Mouse (Mus musculus) adrenal gland, adult 18-20 months (tissue): ENCODE results near the gene Siglecg. TPM values are rescaled to one million over a fixed set of nuclear protein-coding genes. Genes with fewer than 3 reads are reported as not detected.
"Not testable (repeated sequence)": the region's sequence is repeated elsewhere in the genome, so short reads cannot be mapped to it uniquely, and the experiment has no call there.

Experiments used
- DNase-seq, 2 experiments: peaks; one replicate each; pipeline ENCODE4 v3.0.0; 2021 to 2022; ENCODE audit warnings: low spot score in 2 of 2
- long read RNA-seq, 2 experiments: library from polyadenylated mRNA; stranded (forward); transcript quantifications; one replicate each; pipeline ENCODE4 v2.0.0; 2021
- total RNA-seq, 2 experiments: library from RNA; stranded (reverse); gene quantifications; 1 replicate in 1 of 2; 2 replicates in 1 of 2; pipeline ENCODE4 v1.2.3; 2021

Gene Siglecg
- total RNA-seq: under 1 TPM; 0.46 to 0.54 TPM
- long read RNA-seq, experiment 1: 0 reads
- long read RNA-seq, experiment 2: 0 reads

DNA sequence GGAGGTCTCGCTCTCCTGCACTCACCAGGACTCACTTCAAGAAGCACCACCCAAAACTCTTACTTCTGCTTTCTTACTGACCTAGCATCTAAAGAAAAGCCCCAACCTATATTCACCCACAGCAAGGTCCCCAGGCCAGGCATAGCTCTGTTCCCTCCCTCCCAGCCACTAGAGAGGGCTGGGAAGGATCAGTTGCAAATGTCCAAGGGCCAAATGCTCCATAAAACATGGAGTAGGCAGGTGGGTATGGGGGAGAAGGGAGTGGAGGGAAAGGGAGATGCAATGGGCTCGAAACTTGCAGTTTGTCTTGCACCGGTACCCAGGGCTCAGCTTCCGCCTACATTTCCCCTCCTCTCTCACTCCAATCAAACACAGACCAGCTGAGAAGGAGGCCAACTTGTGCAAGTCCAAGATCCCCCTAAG, at the start of gene Siglecg:
Siglecg (plus strand) TSS at position 74 of the 423 bp plus-strand sequence.
- DNase-seq: no peak

DNA sequence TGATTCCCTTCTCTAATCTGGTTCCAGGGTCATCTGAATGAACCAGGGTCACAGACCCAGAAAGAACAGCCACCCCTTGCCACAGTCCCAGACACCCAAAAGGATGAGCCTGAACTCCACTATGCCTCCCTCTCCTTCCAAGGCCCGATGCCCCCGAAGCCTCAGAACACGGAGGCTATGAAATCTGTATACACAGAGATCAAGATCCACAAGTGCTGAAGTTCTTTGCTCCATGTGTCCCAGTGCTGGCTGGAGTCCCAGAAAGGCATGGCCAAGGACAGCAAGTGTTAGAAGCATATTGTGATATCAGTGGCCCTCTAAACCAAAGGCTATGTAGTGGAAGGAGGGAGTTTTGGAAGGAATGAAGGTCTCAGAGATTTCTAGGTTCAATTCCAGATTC, 49.4 kb upstream of the Siglecg start:
- peak in 1 of 2 experiments; percentile 22 for DNase-seq

DNA sequence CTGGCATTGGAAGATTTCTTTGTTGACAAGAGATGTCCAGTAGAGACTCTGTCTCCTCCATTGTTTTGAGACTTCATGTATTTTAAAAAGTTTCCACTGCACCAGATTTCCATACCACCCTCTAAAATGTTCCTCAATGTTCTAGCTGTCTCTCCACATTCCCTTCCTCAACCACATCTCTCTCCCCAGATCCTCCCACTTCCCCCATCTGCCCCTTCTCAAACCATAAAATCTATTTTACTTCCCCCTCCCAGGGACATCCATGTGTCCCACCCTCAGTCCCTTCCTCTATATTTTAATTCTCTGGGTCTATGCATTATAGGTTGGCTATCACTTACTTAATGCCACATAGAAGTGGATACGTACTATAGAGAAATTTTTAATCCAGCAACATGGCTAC, 46.6 kb upstream of the Siglecg start:
- DNase-seq: no peak

DNA sequence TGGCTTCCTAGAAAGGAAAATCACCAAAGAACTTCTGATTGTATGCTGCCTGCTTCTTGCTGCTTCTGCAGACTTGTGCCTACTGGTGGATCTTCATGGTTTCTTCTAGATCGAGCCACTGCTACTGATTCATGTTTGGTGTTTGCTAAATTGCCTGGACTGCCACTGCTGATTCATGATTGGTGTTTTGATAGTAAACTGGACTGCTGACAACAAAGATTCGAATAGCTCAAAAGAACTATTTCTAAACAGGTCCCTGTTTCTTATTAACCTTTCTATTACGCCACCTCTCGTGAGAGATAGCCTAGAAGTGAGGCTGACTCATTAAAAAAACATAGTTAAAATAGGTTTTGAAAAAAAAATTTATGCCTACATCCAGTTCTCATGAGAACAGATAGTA, 46.0 kb upstream of the Siglecg start:
- DNase-seq: no peak

DNA sequence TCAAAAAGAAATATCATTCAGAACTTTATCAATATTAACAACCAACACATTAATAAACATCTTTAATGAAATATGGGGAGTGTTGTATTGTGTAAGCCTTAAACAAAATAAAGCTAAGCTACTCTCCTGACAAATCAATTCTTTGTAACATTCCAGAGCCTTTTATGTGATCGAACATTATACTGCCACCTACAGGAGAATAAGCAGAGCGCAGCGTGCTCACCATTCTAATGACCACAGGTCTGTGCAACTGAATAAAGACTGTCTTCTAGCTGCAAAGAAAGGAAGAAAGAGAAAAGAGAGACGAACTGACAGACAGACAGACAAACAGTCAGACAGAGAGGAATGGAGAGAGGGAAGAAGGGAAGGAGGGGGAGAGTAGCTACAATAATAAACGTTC, 29.8 kb upstream of the Siglecg start:
- peak; percentile 22 to 25 for DNase-seq

DNA sequence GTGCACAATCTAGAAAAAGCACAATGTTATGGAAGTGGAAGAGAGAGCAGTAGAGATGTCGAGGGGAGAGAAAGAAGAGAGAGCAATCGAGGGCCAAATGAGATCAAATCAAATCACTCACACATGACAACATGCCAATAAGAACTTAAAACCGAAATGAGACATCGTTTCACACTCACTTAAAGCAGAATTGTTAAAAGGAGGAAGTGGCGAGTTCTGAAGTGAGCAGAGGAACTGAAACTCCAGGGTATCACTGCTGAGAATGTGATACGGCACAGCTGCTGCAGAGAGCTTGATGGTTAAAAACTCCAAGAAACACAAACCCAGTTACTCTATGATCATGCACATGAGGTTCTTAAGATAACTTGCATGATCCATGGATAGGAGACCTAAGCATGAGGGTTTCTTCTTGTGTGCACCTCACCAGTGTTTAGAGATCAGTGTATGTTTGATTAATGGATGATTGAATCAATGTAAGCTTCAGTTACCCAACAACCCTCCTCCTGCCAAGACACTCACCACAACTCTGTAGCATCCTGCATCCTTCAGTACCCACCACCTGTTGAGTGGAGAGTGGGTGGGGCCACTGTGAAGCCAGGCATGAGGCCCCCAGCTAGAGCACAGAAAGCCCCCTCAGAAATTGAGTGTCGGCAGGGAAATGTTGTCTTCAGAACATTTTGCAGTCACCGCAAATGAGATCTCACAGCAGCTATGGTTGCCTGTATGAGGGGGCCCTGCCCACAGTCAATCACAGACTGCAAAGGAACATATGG, 15.5 kb upstream of the Siglecg start:
- no peak for DNase-seq

DNA sequence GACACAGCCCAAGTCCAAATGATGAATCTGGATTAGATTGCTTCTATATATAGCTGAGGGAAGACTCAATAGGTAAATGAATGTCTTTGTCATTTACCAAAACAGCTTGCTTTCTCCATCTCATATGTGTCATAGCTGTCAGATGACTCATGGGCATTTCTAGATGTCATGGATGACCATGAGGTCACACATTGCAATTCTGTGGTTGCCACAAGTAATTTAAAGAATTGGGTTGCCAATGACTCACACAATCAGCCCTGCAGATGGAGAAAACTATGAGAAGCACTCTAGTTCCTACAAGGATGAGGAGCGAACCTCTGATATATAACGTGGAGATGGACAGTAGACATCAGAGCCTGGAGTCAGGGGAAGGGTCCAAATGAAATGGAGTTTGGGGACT, 8.5 kb upstream of the Siglecg start:
- no peak for DNase-seq

DNA sequence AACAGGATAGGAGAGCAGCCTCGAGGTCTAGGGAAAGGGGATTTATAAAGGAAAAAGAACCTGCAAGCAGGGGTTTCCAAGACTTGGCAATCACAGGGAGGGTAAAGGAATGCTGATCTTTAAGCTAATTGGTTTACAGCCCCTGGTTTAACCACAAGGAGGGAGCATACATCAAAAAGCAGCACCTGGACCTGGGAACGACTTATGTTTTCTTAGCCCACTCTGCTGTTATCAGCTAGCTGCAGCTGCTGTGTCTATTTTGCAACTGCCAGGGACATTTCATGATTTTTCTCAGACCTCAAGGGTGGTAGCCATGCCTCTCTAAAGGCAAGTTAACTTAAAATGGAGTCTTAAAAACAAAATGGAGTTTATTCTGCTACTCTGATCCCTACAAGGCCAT, 5.3 kb upstream of the Siglecg start:
- DNase-seq: no peak

DNA sequence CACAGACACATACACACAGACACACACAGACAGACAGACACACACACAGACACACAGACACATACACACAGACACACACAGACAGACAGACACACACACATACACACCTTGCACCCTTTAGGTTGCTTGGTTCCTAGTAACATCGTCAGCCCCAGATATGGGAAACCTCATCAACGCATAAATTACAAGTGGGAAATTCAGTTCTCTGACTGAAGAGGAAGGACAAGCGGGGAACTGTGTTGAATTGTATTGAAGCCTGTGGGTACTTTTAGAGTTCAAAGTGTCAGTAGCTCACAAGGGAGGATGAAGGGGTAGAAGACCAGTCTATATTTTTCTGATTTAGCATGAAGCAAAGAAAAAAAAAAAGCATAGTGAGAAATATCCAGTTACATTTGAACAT, 431 bp upstream of the Siglecg start:
- no peak for DNase-seq

DNA sequence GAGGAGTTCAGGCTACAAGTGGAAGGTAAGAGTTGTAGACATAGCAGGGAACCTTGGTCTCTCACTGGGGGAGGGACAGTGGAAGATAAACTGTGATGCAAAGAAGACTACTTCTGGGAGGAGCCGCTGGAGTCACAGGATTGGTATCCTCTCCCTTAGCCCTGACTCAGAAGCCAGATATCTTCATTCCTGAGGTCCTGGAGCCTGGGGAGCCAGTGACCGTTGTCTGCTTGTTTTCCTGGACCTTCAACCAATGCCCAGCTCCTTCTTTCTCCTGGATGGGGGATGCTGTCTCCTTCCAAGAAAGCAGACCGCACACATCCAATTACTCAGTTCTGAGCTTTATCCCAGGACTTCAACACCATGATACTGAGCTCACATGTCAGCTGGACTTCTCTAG, 1.1 kb downstream of the Siglecg start:
- DNase-seq: no peak

DNA sequence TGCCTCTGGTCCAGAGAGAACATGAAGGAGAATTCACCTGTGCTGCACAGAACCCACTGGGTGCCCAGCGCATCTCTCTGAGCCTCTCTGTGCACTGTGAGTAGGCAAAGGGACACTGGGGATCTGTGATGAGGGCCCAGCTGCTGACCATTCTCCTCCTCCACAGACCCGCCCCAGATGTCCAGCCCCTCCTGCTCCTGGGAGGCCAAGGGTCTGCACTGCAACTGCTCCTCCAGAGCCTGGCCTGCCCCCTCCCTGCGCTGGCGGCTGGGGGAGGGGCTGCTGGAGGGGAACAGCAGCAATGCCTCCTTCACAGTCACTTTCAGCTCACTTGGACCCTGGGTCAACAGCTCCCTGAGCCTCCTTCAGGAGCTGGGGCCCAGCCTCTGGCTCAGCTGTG, 3.7 kb downstream of the Siglecg start:
- not testable (repeated sequence) for DNase-seq

DNA sequence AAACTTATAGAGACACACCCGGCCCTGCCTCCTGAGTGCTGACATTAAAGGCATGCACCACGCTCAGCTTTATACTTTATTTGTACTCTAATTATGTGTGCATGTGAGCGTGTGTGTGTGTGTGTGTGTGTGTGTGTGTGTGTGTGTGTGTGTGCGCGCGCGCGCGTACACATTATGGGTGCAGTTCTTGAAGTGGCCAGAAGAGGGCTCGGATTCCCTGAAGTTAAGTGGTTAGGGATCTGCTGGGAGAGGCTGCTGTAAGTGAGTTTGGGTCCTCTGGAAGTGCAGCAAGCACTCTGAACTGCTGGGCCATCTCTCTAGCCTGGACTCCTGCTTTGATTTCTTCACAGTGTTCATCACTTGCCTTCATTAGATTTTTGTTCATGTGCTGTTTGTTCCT, 9.3 kb downstream of the Siglecg start:
- no peak for DNase-seq

DNA sequence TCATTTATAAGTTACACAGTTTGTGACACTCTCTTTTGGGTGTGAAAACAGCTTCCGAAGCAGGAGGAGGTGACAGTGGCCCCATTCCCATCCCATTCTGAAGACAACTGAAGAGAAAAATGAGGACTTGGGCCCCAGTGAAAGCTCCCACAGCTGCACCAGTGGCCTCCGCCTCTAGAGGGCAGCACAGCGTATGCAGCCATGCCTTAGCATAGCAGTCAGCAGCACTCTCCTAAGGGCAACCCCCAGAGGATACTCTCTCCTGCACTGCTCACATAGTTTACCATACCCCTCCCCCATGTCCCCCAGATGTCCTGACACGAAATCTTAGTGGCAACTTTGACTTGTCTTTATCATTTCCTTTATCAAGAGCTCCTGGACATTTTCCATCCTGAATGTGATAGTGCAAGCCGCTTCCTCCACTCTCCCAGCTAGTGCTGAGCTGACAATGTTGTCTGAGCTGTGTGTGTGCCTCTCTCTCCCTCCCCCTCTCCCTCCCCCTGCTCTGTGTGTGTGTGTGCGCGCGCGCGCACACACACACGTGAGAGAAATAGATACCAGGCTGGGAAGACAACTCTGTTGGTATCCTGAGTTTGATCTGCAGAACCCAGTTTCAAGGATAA, 15.1 kb downstream of the Siglecg start:
- peak; percentile 82 to 87 for DNase-seq

DNA sequence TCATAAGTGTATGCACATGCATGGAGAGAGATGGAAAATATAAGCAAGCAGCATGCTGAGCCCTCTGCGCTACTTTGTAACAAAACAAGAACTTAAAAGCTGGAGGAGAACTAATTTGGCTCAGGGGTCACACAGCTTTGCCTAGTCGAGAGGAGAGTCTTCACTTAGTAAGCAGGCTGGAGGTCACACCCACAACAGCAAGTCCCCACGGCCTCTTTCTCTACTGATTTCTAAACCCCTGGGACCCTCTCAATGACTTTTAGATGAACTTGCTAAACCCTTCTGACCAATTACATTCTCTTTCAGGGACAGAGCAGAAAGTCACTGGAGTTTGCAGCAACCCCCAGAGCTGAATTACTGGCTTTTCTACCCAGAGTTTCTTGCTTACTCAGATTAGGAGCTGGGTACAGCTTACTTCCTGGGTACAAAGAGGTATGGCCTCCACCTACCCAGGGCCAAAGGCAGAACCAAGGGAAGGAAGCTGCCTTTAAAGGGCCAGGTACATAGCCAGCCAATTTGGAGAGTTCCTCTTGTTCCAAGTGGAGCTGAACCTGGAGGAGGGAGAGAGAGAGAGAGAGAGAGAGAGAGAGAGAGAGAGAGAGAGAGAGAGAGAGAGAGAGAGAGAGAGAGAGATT, 16.1 kb downstream of the Siglecg start:
- no peak for DNase-seq

DNA sequence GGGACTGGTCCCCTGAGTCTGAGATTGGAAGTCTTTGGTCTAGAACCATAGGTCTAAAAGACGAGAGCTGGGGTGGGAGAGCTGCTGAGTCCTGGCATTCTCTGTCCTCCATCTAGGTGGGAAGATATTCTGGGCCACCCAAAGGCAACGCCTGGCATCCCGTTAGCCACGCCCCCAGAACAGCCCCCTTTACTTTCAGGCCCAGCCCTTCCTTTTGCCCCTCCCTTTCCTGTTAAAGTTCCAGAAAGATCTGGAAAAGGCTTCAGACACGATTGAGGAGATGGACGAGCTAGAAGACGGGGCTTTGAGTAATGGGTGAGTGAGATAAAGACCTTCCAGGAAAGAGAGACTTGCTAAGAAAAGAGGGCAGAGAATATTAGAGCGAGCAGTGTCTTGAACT, 19.4 kb downstream of the Siglecg start, which contains the start of gene Lim2:
Lim2 (plus strand) TSS at position 265 of the 400 bp plus-strand sequence.
- DNase-seq: no peak

DNA sequence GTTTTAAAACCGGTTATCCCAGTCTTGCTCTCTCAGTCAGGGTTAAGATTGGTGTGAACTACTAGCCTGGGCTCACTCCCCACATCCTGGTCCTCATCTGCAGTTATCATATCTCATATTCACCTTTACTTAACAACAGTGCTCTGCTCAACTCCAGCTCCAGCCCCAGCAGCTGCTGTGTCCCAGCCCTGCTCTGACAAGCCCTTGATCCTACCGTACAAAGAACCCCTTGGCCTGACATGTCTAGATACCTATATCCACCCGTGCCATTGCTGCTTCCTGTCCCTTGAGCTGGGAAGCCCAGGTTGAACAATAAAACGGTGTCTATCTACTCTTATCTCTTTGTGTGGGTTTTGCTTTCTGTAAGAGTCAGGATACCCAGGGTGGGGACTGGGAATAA, 21.5 kb downstream of the Siglecg start:
- DNase-seq: no peak

DNA sequence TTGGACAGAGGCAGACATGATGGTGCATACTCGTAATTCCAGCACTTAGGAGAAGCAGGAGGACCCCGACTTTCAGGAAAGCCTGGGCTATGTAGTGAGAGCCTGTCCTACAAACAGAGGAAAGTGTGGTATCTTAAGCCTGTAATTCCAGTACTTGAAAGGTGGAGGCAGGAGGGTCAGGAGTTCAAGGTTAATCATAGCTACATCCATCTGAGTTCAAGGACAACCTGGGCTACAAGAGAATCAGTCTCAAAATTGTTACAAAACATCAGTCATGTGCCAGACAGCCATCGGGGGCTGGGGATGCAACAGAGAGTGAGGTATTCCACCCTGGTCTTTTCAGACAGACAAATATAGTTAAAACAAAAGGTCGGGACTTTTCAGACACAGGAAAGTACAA, 24.9 kb downstream of the Siglecg start:
- no peak for DNase-seq

DNA sequence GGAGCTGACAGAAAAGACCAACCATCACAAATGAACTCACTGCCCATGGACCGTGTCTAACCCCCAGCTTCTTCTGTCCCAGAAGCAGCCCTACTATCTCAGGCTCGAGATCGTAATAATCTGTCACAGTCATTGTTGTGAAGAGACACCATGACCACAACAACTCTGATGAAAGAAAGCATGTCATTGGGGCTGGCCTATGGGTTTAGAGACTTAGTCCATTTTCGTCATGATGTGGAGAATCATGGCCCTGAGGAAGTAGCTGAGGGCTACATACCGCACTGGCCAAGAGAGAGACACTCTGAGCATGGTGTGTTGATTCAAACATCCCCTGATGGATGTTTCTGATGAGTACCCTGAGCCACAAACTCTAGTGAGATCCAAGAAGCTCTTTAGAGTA, 26.7 kb downstream of the Siglecg start:
- DNase-seq: no peak

DNA sequence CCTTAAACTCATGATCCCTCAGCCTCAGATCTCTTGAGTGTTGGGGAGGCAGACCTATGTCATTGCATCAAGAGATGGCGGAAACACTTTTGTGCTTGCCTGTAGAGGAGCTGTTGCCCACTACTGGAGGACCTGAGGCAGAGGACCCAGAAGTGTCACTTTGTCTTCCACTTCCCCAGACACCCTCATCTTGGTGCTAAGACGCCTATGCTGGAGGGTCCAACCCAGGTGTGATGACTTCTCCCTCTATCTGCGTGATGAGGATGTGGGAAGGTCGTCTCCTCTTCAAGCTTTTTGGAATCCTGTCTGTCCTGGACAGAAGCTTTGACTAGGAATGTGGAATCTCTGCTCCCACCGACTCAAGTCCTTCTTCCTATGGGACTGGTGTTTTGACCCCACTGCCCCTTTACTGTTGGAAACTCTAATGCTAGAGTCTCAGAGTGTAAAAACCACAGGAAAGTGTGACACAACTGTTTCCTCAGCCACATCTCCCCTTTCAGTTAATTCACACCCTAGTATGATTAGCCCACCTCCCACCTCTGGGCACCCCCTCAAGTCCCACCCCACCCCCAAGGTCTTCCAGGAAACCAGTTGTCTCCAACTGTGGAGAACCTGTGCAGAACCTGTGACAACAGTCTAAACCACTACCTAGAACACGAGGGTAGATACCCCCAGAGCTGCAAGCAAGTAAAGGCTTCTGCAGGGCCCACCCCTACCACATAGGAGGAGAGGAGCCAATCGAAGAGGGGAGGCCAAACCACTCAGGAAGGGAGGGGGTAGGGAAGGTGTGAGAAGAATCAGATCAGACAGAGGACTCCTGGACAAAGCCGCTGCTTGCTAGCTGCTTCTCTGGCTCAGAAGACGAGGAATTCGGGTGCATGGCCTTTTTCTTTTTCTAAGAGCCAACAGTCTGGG, 28.6 kb downstream of the Siglecg start, which contains the start of gene Nkg7:
Nkg7 (plus strand) TSS at position 733 of the 915 bp plus-strand sequence.
- DNase-seq: no peak

DNA sequence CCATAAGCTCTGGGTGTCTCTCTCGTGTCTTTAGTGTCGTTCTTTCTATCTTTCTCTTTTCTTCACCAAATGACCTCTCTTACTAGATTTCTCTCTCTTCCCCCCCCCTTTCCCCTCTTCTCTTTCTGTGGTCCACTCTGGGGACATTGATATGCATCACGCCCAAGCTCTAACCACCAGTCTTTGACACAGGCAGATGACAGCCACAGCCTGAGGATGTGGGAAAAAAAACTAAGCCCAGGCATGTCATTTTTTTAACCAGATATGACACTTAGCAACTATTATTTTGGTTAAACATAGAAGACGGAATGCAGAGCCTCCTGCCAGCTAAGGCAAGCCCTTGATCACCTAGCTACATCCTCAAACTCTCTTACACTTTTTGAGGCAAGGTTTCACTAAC, 30.6 kb downstream of the Siglecg start:
- no peak for DNase-seq

DNA sequence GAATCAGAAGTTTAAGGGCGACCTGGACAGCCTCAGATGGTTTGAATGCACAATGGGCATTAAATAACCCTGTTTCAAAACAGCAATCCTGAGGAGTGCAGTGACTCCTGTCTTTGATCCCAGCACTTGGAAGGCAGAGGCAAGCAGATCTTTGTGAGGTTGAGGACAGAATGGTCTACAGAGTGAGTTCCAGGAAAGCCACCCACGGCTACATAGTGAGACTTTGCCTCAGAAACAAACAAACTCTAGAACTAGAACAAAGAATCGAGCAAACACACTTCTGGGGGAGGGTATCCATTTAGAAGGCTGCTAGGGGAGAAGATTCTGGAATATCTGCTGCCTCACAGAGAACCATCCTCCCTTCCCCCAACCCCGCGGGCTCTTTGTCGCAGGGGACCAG, 32.5 kb downstream of the Siglecg start, which contains the start of gene Cldnd2:
Cldnd2 (plus strand) TSS at position 301 of the 400 bp plus-strand sequence.
- DNase-seq: no peak
